Mouse (Mus musculus): ENCODE data around the gene As3mt. TPM values are rescaled to one million over a fixed set of nuclear protein-coding genes. Genes with fewer than 3 reads are reported as not detected.

Gene As3mt
- total RNA-seq (2022): 100 to 1,000 TPM; 111 to 133 (median 121) TPM

- peak; percentile 78 for DNase-seq
Measured at GRCm38 (mm10) chr19:46707296-46708151, at the start of gene As3mt. Gene As3mt, plus strand, starts transcription at chr19:46707458.

- DNase-seq: no peak
Measured at GRCm38 (mm10) chr19:46658348-46658747, 48.9 kb upstream of the As3mt start.

GRCm38 (mm10) chr19:46658851-46659250, 48.4 kb upstream of the As3mt start:
- DNase-seq: no peak

- no peak for DNase-seq
Measured at GRCm38 (mm10) chr19:46661511-46661910, 45.7 kb upstream of the As3mt start.

- DNase-seq: no peak
Measured at GRCm38 (mm10) chr19:46662214-46662613, 45.0 kb upstream of the As3mt start.

- no peak for DNase-seq
Measured at GRCm38 (mm10) chr19:46662784-46663183, 44.5 kb upstream of the As3mt start.

- no peak for DNase-seq
Measured at GRCm38 (mm10) chr19:46665474-46665873, 41.8 kb upstream of the As3mt start.

- DNase-seq: no peak
Measured at GRCm38 (mm10) chr19:46667300-46667699, 40.0 kb upstream of the As3mt start.

GRCm38 (mm10) chr19:46668263-46668662, 39.0 kb upstream of the As3mt start:
- DNase-seq: no peak

GRCm38 (mm10) chr19:46669802-46670201, 37.5 kb upstream of the As3mt start:
- no peak for DNase-seq

GRCm38 (mm10) chr19:46670691-46671090, 36.6 kb upstream of the As3mt start:
- no peak for DNase-seq

GRCm38 (mm10) chr19:46672766-46673418, 34.4 kb upstream of the As3mt start, which contains the start of gene Cyp17a1:
Gene Cyp17a1, minus strand, starts transcription at chr19:46673172.
- DNase-seq: peak; percentile 61

GRCm38 (mm10) chr19:46675641-46676040, 31.6 kb upstream of the As3mt start:
- no peak for DNase-seq

GRCm38 (mm10) chr19:46679720-46680383, 27.4 kb upstream of the As3mt start:
- no peak for DNase-seq

- DNase-seq: peak; percentile 81
Measured at GRCm38 (mm10) chr19:46689460-46690372, 17.5 kb upstream of the As3mt start, which contains the start of gene Borcs7. Gene Borcs7, plus strand, starts transcription at chr19:46689906.

- no peak for DNase-seq
Measured at GRCm38 (mm10) chr19:46690387-46690786, 16.9 kb upstream of the As3mt start.

- no peak for DNase-seq
Measured at GRCm38 (mm10) chr19:46691078-46691477, 16.2 kb upstream of the As3mt start.

- no peak for DNase-seq
Measured at GRCm38 (mm10) chr19:46693146-46693545, 14.1 kb upstream of the As3mt start.

GRCm38 (mm10) chr19:46696482-46696881, 10.8 kb upstream of the As3mt start:
- DNase-seq: no peak

- DNase-seq: no peak
Measured at GRCm38 (mm10) chr19:46696943-46697342, 10.3 kb upstream of the As3mt start.

GRCm38 (mm10) chr19:46697840-46698517, 9.3 kb upstream of the As3mt start:
- DNase-seq: no peak

All from adrenal gland, adult 8-10 months (tissue).